Mouse (Mus musculus): ENCODE measurements at regions not wholly inside any gene's neighbourhood (a gene's known extent, or its start where the extent isn't known, plus 50 kb on each side); places are given as distances from the start of the nearest gene placed in this dataset.

GRCm38 (mm10) chr13:42244240-42245086 lies 56.8 kb upstream of the Edn1 start:
- TF ChIP-seq CTCF (IDR thresholded peaks at IDR 0.05; ENCODE audit: extremely low read depth, insufficient read depth, insufficient read length, insufficient replicate concordance) (no peak), POLR2A (IDR thresholded peaks at IDR 0.05; ENCODE audit: low read depth, low read length) (no peak)
